Mouse (Mus musculus): Measurements from ENCODE around the gene Pip5k1b. TPM values are rescaled to one million over a fixed set of nuclear protein-coding genes. Genes with fewer than 3 reads are reported as not detected.

Gene Pip5k1b
- polyA plus RNA-seq, 1 experiment from 2014 or later = 22.1 TPM

DNA sequence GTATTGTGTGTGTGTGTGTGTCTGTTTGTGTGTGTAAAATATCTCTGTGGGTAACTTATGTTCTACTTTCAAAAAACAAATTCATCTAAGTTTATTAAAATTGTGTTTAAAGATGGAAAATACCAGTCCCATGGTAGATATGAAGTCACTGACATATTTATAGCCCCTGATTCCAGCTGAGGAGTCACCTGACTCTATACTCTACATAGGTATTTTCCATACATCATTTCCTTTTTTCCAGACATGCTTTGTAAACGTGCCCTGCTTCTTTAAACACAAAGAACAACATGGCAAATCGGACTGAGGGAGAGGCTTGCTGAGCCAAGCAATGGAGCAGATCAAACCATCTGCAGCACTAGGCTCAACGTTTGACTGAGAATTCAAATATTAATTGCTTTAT, 137.6 kb downstream of the Pip5k1b start:
- no peak overlapping the region for H3K27ac ChIP-seq (ENCODE audit: low read length)
- H3K9ac ChIP-seq (ENCODE audit: low read depth, low read length) = no peak overlapping the region
- H3K4me1 ChIP-seq (ENCODE audit: control insufficient read depth, insufficient read depth, low read length) = no peaks in the 10 kb centered on the region
- no peak overlapping the region for H3K4me3 ChIP-seq (ENCODE audit: low read length)
- ATAC-seq = no peak
- no peaks in the 10 kb centered on the region for H3K36me3 ChIP-seq (ENCODE audit: control insufficient read depth, insufficient read depth, low read length)
- H3K4me2 ChIP-seq (ENCODE audit: low read depth, low read length) = no peak overlapping the region
- no peaks in the 10 kb centered on the region for H3K27me3 ChIP-seq (replicated peaks; ENCODE audit: control insufficient read depth, insufficient read depth, low read length)
- H3K9me3 ChIP-seq (ENCODE audit: control insufficient read depth, low read length) = no peaks in the 10 kb centered on the region
- WGBS = 47% methylated on average over 3 of the region's 3 CpGs

DNA sequence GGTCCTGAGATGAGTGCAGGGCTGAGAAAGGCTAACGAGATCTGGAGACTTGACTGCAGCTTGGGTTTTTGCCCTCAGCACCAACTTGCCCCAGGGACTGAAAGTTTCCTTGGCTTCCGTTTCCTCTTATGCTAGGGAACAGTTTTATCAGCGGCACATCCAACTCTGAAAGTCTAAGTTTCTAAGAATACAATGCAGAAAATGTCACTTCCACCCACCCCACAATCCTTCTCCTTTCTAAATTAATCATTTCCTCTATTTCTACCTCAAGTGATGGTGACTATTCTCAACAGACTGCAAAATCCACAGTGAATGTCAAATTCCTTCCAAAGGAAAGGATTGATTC, 138.0 kb downstream of the Pip5k1b start:
- no peaks in the 10 kb centered on the region for H3K36me3 ChIP-seq (ENCODE audit: control insufficient read depth, insufficient read depth, low read length)
- no peaks in the 10 kb centered on the region for H3K9me3 ChIP-seq (ENCODE audit: control insufficient read depth, low read length)
- H3K4me3 ChIP-seq (ENCODE audit: low read length) = no peak overlapping the region
- no peaks in the 10 kb centered on the region for H3K27me3 ChIP-seq (replicated peaks; ENCODE audit: control insufficient read depth, insufficient read depth, low read length)
- H3K4me1 ChIP-seq (ENCODE audit: control insufficient read depth, insufficient read depth, low read length) = no peaks in the 10 kb centered on the region
- ATAC-seq = no peak
- no peak overlapping the region for H3K4me2 ChIP-seq (ENCODE audit: low read depth, low read length)
- WGBS = 77% methylated on average over 3 of the region's 3 CpGs
- no peak overlapping the region for H3K27ac ChIP-seq (ENCODE audit: low read length)
- H3K9ac ChIP-seq (ENCODE audit: low read depth, low read length) = no peak overlapping the region

DNA sequence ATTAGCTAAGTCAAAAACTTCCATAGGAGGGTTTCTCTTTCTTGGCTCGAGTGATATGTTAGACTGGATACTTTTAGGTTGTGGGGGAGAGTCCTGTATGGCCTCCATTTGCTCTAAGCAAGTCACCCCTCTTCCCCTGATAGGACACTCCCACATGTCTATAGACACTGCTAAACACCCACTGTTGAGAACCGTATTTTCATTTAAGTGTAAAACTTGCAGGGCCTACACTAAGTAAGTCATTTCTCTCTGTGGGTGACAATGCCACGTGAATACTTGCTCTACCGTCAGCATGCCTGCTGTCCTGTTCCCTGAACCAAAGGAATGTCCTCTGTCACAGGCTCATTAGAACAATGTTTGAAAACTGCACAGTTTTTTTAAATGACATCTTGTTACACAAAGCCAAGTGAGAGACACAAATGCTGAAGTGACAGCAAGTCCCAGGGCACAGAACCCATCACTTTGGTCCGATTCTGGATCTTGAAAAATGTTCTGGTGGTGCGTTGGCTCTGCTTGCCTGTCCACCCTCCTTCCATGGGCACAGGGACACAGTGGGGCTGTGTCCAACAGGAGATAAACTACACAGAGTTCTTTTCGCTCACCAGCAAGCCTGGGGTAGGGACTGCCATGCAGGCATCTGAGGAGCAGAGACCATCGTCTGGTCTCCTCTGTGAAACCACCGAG, 138.6 kb downstream of the Pip5k1b start:
- Histone ChIP-seq H3K9ac (ENCODE audit: low read depth, low read length) (no peak overlapping the region), H3K27me3 (replicated peaks; ENCODE audit: control insufficient read depth, insufficient read depth, low read length) (no peaks in the 10 kb centered on the region), H3K4me1 (ENCODE audit: control insufficient read depth, insufficient read depth, low read length) (no peaks in the 10 kb centered on the region), H3K4me3 (ENCODE audit: low read length) (no peak overlapping the region), H3K4me2 (ENCODE audit: low read depth, low read length) (no peak overlapping the region), H3K36me3 (ENCODE audit: control insufficient read depth, insufficient read depth, low read length) (no peaks in the 10 kb centered on the region), H3K9me3 (ENCODE audit: control insufficient read depth, low read length) (no peaks in the 10 kb centered on the region), H3K27ac (ENCODE audit: low read length) (no peak overlapping the region)
- WGBS = 86% methylated on average over 9 of the region's 9 CpGs
- no peak for ATAC-seq

DNA sequence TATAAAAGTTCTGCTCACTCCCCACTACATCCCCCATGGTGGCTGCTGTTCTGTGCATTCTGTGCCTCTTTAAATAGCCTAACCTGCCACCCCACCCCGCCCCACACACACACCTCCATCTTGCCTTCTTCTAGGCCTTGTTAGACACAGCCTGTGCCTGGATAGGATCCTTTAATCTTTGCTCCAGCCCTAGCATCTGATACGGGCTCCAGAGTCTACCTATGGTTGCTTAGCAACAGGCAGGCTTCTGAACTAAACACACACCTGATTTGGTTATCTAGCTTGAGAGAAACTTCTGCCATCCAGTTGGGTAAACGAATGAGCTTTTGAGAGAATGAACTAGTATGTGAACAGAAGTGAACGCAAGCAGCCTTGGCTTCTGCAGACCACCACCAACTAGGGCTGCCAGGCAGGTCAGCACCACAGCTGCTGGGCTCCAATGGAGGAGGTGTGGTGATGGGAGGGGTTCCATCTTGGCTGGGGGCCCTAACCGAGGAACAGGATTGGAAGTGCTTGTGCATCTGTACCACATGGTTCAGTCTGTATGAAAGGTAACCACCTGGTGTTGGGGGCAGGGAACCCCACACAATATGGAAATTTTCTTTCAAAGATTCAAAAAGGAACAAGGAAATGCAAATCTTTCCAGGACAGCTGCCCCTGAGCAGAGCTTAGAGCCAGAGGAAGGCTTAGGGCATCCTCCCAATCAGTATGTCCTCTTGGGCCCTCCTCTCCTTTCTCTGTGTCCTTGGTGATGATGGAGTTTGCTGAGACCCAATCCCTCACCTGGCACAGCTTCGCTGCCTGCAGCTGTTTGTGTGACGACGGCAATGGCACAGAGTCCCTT, 139.7 kb downstream of the Pip5k1b start:
- Histone ChIP-seq H3K27me3 (replicated peaks; ENCODE audit: control insufficient read depth, insufficient read depth, low read length) (no peaks in the 10 kb centered on the region), H3K36me3 (ENCODE audit: control insufficient read depth, insufficient read depth, low read length) (no peaks in the 10 kb centered on the region), H3K9me3 (ENCODE audit: control insufficient read depth, low read length) (no peaks in the 10 kb centered on the region), H3K9ac (ENCODE audit: low read depth, low read length) (no peak overlapping the region), H3K4me3 (ENCODE audit: low read length) (no peak overlapping the region), H3K27ac (ENCODE audit: low read length) (no peak overlapping the region), H3K4me1 (ENCODE audit: control insufficient read depth, insufficient read depth, low read length) (no peaks in the 10 kb centered on the region), H3K4me2 (ENCODE audit: low read depth, low read length) (no peak overlapping the region)
- peak; percentile 67 for ATAC-seq
- WGBS = 67% methylated on average over 8 of the region's 8 CpGs

DNA sequence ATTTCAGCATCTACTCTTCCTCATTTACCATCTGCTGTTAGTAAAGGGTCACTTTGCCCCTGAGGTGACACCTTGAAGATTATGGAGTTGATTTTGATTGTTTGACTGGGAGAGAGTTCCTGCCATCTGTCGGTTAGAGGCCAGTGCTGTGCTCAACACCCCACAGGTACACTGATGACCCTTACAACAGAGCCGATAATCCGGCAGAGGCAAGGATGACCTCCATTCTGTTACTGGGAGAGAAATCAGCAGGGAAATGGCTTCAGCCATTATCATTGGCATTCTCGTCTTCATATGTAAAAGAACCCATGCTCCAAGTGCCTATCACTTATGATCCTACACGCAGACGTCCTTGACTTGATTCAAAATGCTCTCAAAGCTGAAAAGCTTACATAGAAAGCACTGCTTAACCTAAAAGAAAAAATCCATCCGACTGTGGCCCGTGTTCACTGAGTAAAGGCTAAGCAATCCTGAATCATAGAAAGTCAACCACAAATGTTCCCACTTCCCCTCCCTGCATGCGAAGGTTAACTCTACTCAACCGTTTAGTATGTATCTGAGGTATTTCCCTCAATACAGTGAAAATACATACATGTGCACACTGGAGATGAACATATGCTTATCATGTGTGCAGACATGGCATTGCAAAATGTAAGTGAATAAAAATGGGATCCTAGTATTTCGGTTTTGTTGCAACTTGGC, 146.7 kb downstream of the Pip5k1b start:
- H3K4me1 ChIP-seq (ENCODE audit: control insufficient read depth, insufficient read depth, low read length) = no peaks in the 10 kb centered on the region
- no peak overlapping the region for H3K27ac ChIP-seq (ENCODE audit: low read length)
- H3K9me3 ChIP-seq (ENCODE audit: control insufficient read depth, low read length) = no peaks in the 10 kb centered on the region
- 84% methylated on average over 11 of the region's 11 CpGs for WGBS
- ATAC-seq = no peak
- H3K36me3 ChIP-seq (ENCODE audit: control insufficient read depth, insufficient read depth, low read length) = no peaks in the 10 kb centered on the region
- H3K4me2 ChIP-seq (ENCODE audit: low read depth, low read length) = no peak overlapping the region
- H3K4me3 ChIP-seq (ENCODE audit: low read length) = no peak overlapping the region
- no peaks in the 10 kb centered on the region for H3K27me3 ChIP-seq (replicated peaks; ENCODE audit: control insufficient read depth, insufficient read depth, low read length)
- H3K9ac ChIP-seq (ENCODE audit: low read depth, low read length) = no peak overlapping the region

DNA sequence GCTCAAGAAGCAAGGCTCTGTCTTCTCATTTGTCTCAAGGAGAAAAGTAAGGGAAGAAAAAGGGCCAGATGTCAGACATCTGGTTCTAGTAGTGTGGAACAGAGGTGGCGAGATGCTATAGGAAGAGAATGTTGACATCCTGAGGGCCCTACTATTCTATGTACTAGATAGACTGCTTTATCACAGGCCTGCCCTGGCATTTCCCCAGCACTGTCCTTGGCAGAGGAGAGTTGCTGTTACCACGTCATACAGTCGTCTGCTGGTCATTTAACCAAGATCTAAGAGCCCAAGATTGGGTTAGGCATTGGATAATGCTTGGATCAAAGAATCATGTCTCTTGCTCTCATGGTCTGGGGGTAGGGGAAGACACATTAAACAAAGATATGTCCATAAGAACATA, 151.0 kb downstream of the Pip5k1b start:
- H3K9me3 ChIP-seq (ENCODE audit: control insufficient read depth, low read length) = no peaks in the 10 kb centered on the region
- WGBS = 88% methylated on average over 3 of the region's 3 CpGs
- no peak overlapping the region for H3K4me3 ChIP-seq (ENCODE audit: low read length)
- H3K4me1 ChIP-seq (ENCODE audit: control insufficient read depth, insufficient read depth, low read length) = no peaks in the 10 kb centered on the region
- H3K4me2 ChIP-seq (ENCODE audit: low read depth, low read length) = no peak overlapping the region
- no peak overlapping the region for H3K9ac ChIP-seq (ENCODE audit: low read depth, low read length)
- no peak for ATAC-seq
- H3K27me3 ChIP-seq (replicated peaks; ENCODE audit: control insufficient read depth, insufficient read depth, low read length) = no peaks in the 10 kb centered on the region
- no peak overlapping the region for H3K27ac ChIP-seq (ENCODE audit: low read length)
- H3K36me3 ChIP-seq (ENCODE audit: control insufficient read depth, insufficient read depth, low read length) = no peaks in the 10 kb centered on the region

DNA sequence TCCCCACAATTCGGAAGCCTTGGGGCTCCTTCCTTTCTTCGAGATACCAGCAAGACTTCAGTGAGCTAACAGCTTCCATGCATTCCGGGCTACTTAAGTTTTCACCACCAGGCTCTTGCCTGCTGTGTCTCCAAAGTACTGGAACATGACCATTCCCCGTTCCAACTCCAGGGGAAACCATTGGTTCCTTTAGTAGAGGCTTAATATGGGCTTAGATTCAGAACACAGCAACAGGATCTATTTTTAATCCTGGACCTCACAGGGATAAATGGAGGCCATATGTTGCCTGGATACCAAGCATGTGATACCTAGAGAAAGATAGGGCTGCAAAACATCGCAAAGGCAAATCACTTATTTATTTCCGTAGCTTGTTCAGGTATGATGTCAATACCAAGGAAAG, 152.4 kb downstream of the Pip5k1b start:
- no peaks in the 10 kb centered on the region for H3K4me1 ChIP-seq (ENCODE audit: control insufficient read depth, insufficient read depth, low read length)
- 93% methylated on average over 6 of the region's 6 CpGs for WGBS
- no peak overlapping the region for H3K9ac ChIP-seq (ENCODE audit: low read depth, low read length)
- no peak overlapping the region for H3K4me2 ChIP-seq (ENCODE audit: low read depth, low read length)
- no peaks in the 10 kb centered on the region for H3K27me3 ChIP-seq (replicated peaks; ENCODE audit: control insufficient read depth, insufficient read depth, low read length)
- ATAC-seq = no peak
- no peak overlapping the region for H3K4me3 ChIP-seq (ENCODE audit: low read length)
- no peaks in the 10 kb centered on the region for H3K36me3 ChIP-seq (ENCODE audit: control insufficient read depth, insufficient read depth, low read length)
- no peak overlapping the region for H3K27ac ChIP-seq (ENCODE audit: low read length)
- no peaks in the 10 kb centered on the region for H3K9me3 ChIP-seq (ENCODE audit: control insufficient read depth, low read length)

DNA sequence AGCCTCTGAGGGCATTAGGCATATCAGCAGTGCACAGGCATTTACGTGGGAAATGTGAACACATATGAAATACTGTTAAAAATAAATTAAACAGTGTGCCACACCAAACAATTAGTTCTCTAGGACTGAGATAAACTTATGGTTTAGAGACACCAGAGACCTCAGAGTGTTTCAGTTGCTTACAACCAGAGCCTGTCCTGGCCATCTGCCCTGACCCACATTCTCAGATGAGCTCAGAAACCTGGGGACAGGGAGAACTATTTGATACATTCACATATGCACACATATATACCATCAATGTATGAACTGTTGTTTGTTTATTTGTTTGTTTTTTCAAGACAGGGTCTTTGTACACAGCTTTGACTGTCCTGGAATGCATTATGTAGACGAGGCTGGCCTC, 161.8 kb downstream of the Pip5k1b start:
- Histone ChIP-seq H3K27me3 (replicated peaks; ENCODE audit: control insufficient read depth, insufficient read depth, low read length) (no peaks in the 10 kb centered on the region), H3K4me2 (ENCODE audit: low read depth, low read length) (no peak overlapping the region), H3K4me1 (ENCODE audit: control insufficient read depth, insufficient read depth, low read length) (no peaks in the 10 kb centered on the region), H3K9me3 (ENCODE audit: control insufficient read depth, low read length) (no peaks in the 10 kb centered on the region), H3K36me3 (ENCODE audit: control insufficient read depth, insufficient read depth, low read length) (no peaks in the 10 kb centered on the region), H3K9ac (ENCODE audit: low read depth, low read length) (no peak overlapping the region), H3K27ac (ENCODE audit: low read length) (no peak overlapping the region), H3K4me3 (ENCODE audit: low read length) (no peak overlapping the region)
- WGBS = 76% methylated on average over 2 of the region's 2 CpGs
- ATAC-seq = no peak

DNA sequence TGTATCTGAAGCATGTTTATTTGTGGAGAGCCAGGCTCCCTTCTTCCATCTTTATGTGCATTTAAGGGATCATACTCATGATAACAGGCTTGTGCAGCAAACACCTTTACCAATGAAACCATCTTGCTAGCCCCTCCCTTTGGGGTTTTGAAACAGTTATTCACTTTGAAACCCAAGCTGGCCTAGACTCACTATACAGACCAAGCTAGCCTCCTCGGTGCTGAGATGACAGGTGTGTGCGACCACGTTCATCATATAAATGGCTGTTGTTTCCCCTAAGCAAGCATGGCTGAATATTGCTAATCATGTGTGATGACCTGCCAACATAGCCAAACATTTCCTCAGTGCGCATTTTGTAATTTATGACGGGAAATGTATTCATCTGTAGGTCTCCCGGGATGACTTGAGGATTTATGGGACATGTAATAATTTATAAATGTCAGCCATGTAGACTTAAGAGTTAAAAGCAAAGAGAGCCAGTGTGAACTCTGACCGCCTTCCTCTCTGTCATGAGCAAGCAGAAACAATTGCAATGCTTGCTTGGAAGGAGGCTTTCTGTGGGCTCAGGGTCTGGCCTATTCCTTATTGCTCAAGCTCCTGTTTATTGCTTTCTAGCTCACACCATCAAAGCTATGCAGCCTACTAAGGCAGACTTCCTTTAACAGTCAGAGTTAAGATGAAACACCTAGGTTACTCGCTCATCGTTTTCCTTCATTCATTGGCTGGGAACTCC, 164.0 kb downstream of the Pip5k1b start:
- peak overlapping the region; percentile 43; the same call in 1 of the 2 replicates for H3K27ac ChIP-seq (ENCODE audit: low read length)
- H3K4me3 ChIP-seq (ENCODE audit: low read length) = no peak overlapping the region
- no peak overlapping the region for H3K4me2 ChIP-seq (ENCODE audit: low read depth, low read length)
- H3K4me1 ChIP-seq (ENCODE audit: control insufficient read depth, insufficient read depth, low read length) = no peaks in the 10 kb centered on the region
- ATAC-seq = peak; percentile 93
- H3K27me3 ChIP-seq (replicated peaks; ENCODE audit: control insufficient read depth, insufficient read depth, low read length) = no peaks in the 10 kb centered on the region
- no peaks in the 10 kb centered on the region for H3K36me3 ChIP-seq (ENCODE audit: control insufficient read depth, insufficient read depth, low read length)
- no peak overlapping the region for H3K9ac ChIP-seq (ENCODE audit: low read depth, low read length)
- H3K9me3 ChIP-seq (ENCODE audit: control insufficient read depth, low read length) = no peaks in the 10 kb centered on the region
- WGBS = 34% methylated on average over 9 of the region's 9 CpGs
